Mouse (Mus musculus): ENCODE data around the gene Prorsd1.

Gene Prorsd1

DNA sequence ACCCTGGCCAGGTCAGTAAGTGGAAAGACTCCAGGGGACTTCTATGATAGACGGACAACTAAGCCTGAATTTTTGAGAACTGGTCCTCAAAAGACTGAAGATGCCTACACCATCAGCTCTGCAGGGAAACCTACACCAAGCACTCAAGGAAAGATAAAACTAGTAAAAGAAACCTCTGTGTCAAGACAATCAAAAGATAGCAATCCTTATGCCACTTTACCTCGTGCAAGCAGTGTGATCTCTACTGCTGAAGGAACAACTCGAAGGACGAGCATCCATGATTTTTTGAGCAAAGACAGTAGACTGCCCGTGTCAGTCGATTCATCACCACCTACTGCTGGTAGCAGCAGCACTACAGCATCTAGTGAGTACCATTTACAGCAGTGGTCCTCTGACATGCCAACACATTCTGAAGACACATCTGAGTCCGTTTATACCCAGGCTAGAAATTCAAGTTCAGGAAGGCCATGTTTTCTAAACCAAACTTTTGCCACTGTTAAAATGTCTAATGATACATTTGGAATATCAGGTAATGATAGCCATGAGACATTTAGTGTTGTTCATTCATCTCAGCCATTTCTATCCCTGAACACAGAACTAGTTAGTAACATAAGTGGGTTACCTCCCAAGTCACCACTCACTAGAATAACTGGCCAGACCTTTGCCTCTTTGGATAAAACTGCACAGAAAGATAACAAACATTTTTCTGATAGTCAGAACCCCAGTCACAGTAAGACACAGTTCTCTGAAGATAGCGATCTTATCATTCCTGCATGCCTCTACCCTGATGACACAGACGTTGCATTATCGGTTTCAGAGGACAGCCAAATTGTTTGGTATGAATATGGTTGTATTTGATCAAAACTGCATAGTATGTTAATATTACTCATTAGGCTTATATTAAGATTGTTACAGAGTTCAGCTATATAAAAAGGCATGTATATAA, 10.6 kb downstream of the Prorsd1 start:
- DNase-seq (ENCODE audit: low spot score in 2 of 2): no peak

DNA sequence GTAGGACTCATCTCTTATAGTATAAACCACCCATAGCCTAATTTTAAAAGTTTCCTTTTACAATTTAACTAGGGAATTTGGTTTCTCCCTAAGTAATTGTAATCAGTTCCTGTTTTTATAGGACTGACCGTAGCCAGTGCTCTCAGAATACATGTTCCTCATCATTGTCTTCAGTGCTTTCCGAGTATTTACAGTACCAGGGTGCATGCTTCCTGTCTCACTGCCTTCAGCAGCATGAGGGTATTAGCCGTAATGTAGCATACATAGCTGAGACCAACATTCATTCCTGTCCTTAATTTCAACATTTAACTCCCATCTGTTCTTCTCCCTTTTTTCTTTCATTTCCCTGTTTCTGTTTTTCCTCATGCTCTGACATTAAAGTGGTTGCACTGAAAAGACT, 17.9 kb downstream of the Prorsd1 start:
- DNase-seq (ENCODE audit: low spot score in 2 of 2): no peak

DNA sequence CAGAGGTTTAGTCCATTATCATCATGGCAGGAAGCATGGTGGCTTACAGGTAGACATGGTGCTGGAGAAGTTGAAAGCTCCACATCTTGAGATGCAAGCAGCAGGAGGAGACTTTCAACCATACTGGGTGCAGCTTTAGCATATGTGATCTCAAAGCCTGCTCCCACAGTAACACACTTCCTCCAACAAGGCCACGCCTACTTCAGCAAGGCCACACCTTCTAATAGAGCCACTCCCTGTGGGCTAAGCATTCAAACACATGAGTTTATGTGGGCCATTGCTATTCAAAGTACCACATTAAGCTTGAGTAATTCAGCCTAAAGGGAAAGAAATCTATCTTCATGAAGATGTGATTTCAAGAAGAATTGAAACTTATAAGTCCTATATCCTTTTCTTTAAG, 21.7 kb downstream of the Prorsd1 start:
- no peak for DNase-seq (ENCODE audit: low spot score in 2 of 2)

DNA sequence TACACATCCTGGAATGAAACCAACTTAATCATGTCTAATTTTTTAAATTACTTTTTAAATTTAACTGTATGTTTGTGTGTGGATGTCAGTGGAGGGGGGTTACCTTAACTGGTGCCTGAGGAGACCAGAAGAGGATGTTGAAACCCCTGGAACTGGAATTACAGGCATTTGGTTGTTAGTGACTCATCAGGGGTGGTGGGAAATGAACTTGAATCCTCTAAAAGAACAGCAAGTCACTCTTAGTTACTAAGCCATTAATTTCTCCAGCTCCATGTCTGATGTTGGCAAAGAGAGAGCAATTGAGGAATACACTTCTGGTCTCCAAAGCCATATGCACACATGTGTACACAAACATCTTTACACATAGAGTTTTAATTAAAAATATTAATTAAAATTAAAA, 40.2 kb downstream of the Prorsd1 start:
- no peak for DNase-seq (ENCODE audit: low spot score in 2 of 2)
